9 mouse cellular contexts compared by ENCODE assay signal in genomic region chr6:84134722-84135394, GRCm38 (mm10).
DNase-seq lines count a peak whose midpoint lies in the region; ATAC-seq and TF ChIP-seq lines count a peak whose summit lies in the region.
"Had no signal": no experiment of that assay in that cellular context is flagged by ENCODE, and none has a peak within 500 bp of the region (broad histone marks: within the 10 kb centered on the region; RNA-seq: fewer than 3 reads in every experiment).

No protein-coding gene starts in this region.

- no peaks in the 10 kb centered on the region for H3K27me3 ChIP-seq in forebrain, postnatal 0 days (ENCODE audit: insufficient read depth, low read length)
- no peaks in the 10 kb centered on the region for H3K27me3 ChIP-seq in midbrain, embryonic 16.5 days (ENCODE audit: control insufficient read depth, insufficient read depth, low read depth, low read length)
- no peaks in the 10 kb centered on the region for H3K27me3 ChIP-seq in kidney, adult 2 months (replicated peaks; ENCODE audit: control insufficient read depth, insufficient read depth, low read length)
- H3K27me3 ChIP-seq: liver, embryonic 13.5 days had no signal

- H3K9me3 ChIP-seq in forebrain, postnatal 0 days (ENCODE audit: low read length) = no peaks in the 10 kb centered on the region
- no peaks in the 10 kb centered on the region for H3K9me3 ChIP-seq in midbrain, embryonic 16.5 days (replicated peaks; ENCODE audit: control insufficient read depth, low read length, poor library complexity, severe bottlenecking)
- H3K9me3 ChIP-seq: liver, embryonic 13.5 days had no signal

- TF ChIP-seq CTCF in forebrain, postnatal 0 days (IDR thresholded peaks at IDR 0.05; ENCODE audit: low read depth) = no peak
- TF ChIP-seq CTCF in kidney, adult 2 months (conservative IDR thresholded peaks at IDR 0.05; ENCODE audit: insufficient read depth, insufficient read length, low read depth, low read length) = no peak

- H3K4me1 ChIP-seq in forebrain, postnatal 0 days (ENCODE audit: insufficient read depth) = no peaks in the 10 kb centered on the region
- H3K4me1 ChIP-seq in midbrain, embryonic 16.5 days (ENCODE audit: control insufficient read depth, insufficient read depth, low read length) = peaks cover 2% of the 10 kb centered on the region; the same call in 1 of the 2 replicates
- peaks cover 2% of the 10 kb centered on the region; the same call in 1 of the 2 replicates for H3K4me1 ChIP-seq in kidney, adult 2 months (ENCODE audit: control insufficient read depth, insufficient read depth, low read length)
- H3K4me1 ChIP-seq: liver, embryonic 13.5 days had no signal

- H3K4me3 ChIP-seq in forebrain, postnatal 0 days (ENCODE audit: low read depth, low read length) = no peak overlapping the region
- no peak overlapping the region for H3K4me3 ChIP-seq in midbrain, embryonic 16.5 days (ENCODE audit: low read depth, low read length)
- no peak overlapping the region for H3K4me3 ChIP-seq in kidney, adult 2 months (ENCODE audit: insufficient read depth, low read depth, low read length)
- H3K4me3 ChIP-seq: liver, embryonic 13.5 days had no signal

- peak; percentile 78 for ATAC-seq in forebrain, postnatal 0 days
- ATAC-seq in midbrain, embryonic 16.5 days = peak; percentile 68

- intact Hi-C loops in heart, postnatal 14 days (cut with DNase I) = no loop called here

- H3K4me2 ChIP-seq in forebrain, postnatal 0 days (ENCODE audit: low read depth) = peak overlapping the region; percentile 23
- H3K4me2 ChIP-seq in midbrain, embryonic 16.5 days (ENCODE audit: low read length) = no peak overlapping the region
- H3K4me2 ChIP-seq: liver, embryonic 13.5 days had no signal

- peak; percentile 92 for DNase-seq in heart, adult 11 months
- no peak for DNase-seq in heart, postnatal 14 days
- DNase-seq in cerebellum, adult 9-10 months = peak; percentile 90
- DNase-seq in forebrain, postnatal 0 days = peak; percentile 56
- peak; percentile 48 to 53 for DNase-seq in layer of hippocampus, postnatal 36 days
- DNase-seq in frontal cortex, postnatal 36 days (ENCODE audit: low spot score in 2 of 2) = no peak
- no peak for DNase-seq in kidney, adult 2 months
- DNase-seq: liver, embryonic 13.5 days had no signal

- WGBS in forebrain, postnatal 0 days = 14% methylated on average over 23 of the region's 23 CpGs
- 33% methylated on average over 22 of the region's 23 CpGs for WGBS in midbrain, embryonic 16.5 days
- 50% methylated on average over 23 of the region's 23 CpGs for WGBS in kidney, adult 2 months

- no peak for TF ChIP-seq POLR2A in kidney, adult 2 months (IDR thresholded peaks at IDR 0.05; ENCODE audit: low read depth, low read length)

- H3K27ac ChIP-seq in forebrain, postnatal 0 days (ENCODE audit: low read depth, low read length) = no peak overlapping the region
- H3K27ac ChIP-seq in midbrain, embryonic 16.5 days (ENCODE audit: low read length) = no peak overlapping the region
- H3K27ac ChIP-seq in kidney, adult 2 months (ENCODE audit: insufficient read depth, low read depth, low read length) = no peak overlapping the region
- H3K27ac ChIP-seq: liver, embryonic 13.5 days had no signal

- peak overlapping the region; percentile 4; the same call in 1 of the 2 replicates for H3K9ac ChIP-seq in forebrain, postnatal 0 days
- peak overlapping the region; percentile 42; the same call in 1 of the 2 replicates for H3K9ac ChIP-seq in midbrain, embryonic 16.5 days (ENCODE audit: low read depth, low read length)
- H3K9ac ChIP-seq: liver, embryonic 13.5 days had no signal

- H3K36me3 ChIP-seq in forebrain, postnatal 0 days (ENCODE audit: insufficient read depth) = no peaks in the 10 kb centered on the region
- H3K36me3 ChIP-seq in midbrain, embryonic 16.5 days (ENCODE audit: control insufficient read depth, insufficient read depth, low read length) = no peaks in the 10 kb centered on the region
- no peaks in the 10 kb centered on the region for H3K36me3 ChIP-seq in kidney, adult 2 months (ENCODE audit: control insufficient read depth, insufficient read depth, low read length)
- H3K36me3 ChIP-seq: liver, embryonic 13.5 days had no signal

Comparison
In these comparisons a context has a peak if more than half of its experiments do, and no peak if none do; other contexts are left out.
1. DNase-seq: peak in heart, adult 11 months (single experiment), cerebellum, adult 9-10 months (single experiment), forebrain, postnatal 0 days (single experiment) and layer of hippocampus, postnatal 36 days (2 of 2); none in heart, postnatal 14 days (0 of 2), frontal cortex, postnatal 36 days (0 of 2) and kidney, adult 2 months (single experiment).